Mouse (Mus musculus) thymus, adult 2 months (tissue): ENCODE measurements around the gene Cd68.

Source experiments
- CTCF ChIP-seq: fragments of 200-500 bp; IDR thresholded peaks from 2 replicates; pipeline ENCODE4 v1.5.1; 2012; ENCODE audit warnings: mild to moderate bottlenecking, control low read depth, low read length, moderate library complexity, borderline replicate concordance; ENCODE audit not compliant: control insufficient read depth, poor library complexity, insufficient read depth; ENCODE audit errors: extremely low read depth
- POLR2A ChIP-seq: fragments of 200-500 bp; IDR thresholded peaks from 2 replicates; pipeline ENCODE4 v1.6.1; 2012; ENCODE audit warnings: mild to moderate bottlenecking, low read length, control low read depth, moderate library complexity; ENCODE audit not compliant: control insufficient read depth, poor library complexity, insufficient read depth; ENCODE audit errors: extremely low read depth

- TF ChIP-seq CTCF = no peak
- no peak for TF ChIP-seq POLR2A
These were observed 44.2 kb downstream of the Cd68 start, which contains the start of gene Sat2 for GRCm38 (mm10) chr11:69621571-69622268.
